Mouse (Mus musculus) heart, embryonic 14.5 days (tissue): ENCODE measurements around the gene Tnfrsf12a. TPM values are rescaled to one million over a fixed set of nuclear protein-coding genes. Genes with fewer than 3 reads are reported as not detected.
A peak's percentile ranks its signal among the peaks of the same experiment; 100 is the strongest.

Source experiments
- ATAC-seq: fragments of 200-750 bp; cut with Nextera tagmentation; 2 replicates; pipeline ENCODE4 v1.8.0; 2017; ENCODE audit warnings: low read depth, moderate TSS enrichment; ENCODE audit not compliant: insufficient number of reproducible peaks, insufficient read depth, low FRiP score
- H3K27ac ChIP-seq, 2 experiments: fragments of 200-500 bp in 1 of 2; fragments of 300-500 bp in 1 of 2; sonication (generic) in 1 of 2; replicated peaks in 1 of 2; 2 replicates each; pipeline ENCODE4 v1.5.1; 2012 to 2014; ENCODE audit warnings: low read depth in 2 of 2, low read length in 2 of 2, control low read depth in 1 of 2, mild to moderate bottlenecking in 1 of 2, mixed read lengths in 1 of 2; ENCODE audit not compliant: control insufficient read depth in 1 of 2, insufficient read depth in 1 of 2
- H3K27me3 ChIP-seq: fragments of 300-500 bp; sonication (generic); 2 replicates; pipeline ENCODE4 v1.6.1; 2014; ENCODE audit warnings: mild to moderate bottlenecking, low read length, control low read depth; ENCODE audit not compliant: control insufficient read depth, insufficient read depth
- H3K36me3 ChIP-seq: fragments of 300-500 bp; sonication (generic); 2 replicates; pipeline ENCODE4 v1.6.1; 2014; ENCODE audit warnings: mild to moderate bottlenecking, control low read depth, low read length, mixed read lengths; ENCODE audit not compliant: control insufficient read depth, insufficient read depth
- H3K4me1 ChIP-seq, 2 experiments: fragments of 200-500 bp in 1 of 2; fragments of 300-500 bp in 1 of 2; sonication (generic) in 1 of 2; 2 replicates each; pipeline ENCODE4 v1.6.1; 2012 to 2014; ENCODE audit warnings: low read length in 2 of 2, control low read depth in 1 of 2, mixed read lengths in 1 of 2; ENCODE audit not compliant: control insufficient read depth in 2 of 2, insufficient read depth in 2 of 2
- H3K4me2 ChIP-seq: fragments of 300-500 bp; sonication (generic); 2 replicates; pipeline ENCODE4 v1.6.1; 2014; ENCODE audit warnings: mild to moderate bottlenecking, low read length
- H3K4me3 ChIP-seq, 2 experiments: fragments of 200-500 bp in 1 of 2; fragments of 300-500 bp in 1 of 2; sonication (generic) in 1 of 2; 2 replicates each; pipeline ENCODE4 v1.5.1; 2012 to 2014; ENCODE audit warnings: low read length in 2 of 2, mild to moderate bottlenecking in 2 of 2, control low read depth in 1 of 2, low read depth in 1 of 2, moderate library complexity in 1 of 2; ENCODE audit not compliant: control insufficient read depth in 1 of 2, insufficient read depth in 1 of 2
- H3K9ac ChIP-seq: fragments of 300-500 bp; sonication (generic); 2 replicates; pipeline ENCODE4 v1.6.1; 2014; ENCODE audit warnings: mild to moderate bottlenecking, low read length
- H3K9me3 ChIP-seq: fragments of 300-500 bp; sonication (generic); 2 replicates; pipeline ENCODE4 v1.6.1; 2016; ENCODE audit warnings: low read length, control low read depth; ENCODE audit not compliant: control insufficient read depth
- WGBS: fragments of 180-500 bp; shearing (Covaris S2); extraction: QIAGEN DNeasy Blood & Tissue Kit; methylation state at CpG from one replicate; pipeline ENCODE4 v1.1.7; 2014; 5-methylcytosine and 5-hydroxymethylcytosine counted together
- polyA plus RNA-seq: library from polyadenylated mRNA; unstranded; fragments of >200 nt; fragmentation: Nextera tagmentation; extraction: Ambion mirVana; gene quantifications from 2 replicates; pipeline ENCODE4 v1.2.1, GENCODE M21; 2014

The Tnfrsf12a gene
- polyA plus RNA-seq, 1 experiment from 2014 or later: 114 TPM

DNA sequence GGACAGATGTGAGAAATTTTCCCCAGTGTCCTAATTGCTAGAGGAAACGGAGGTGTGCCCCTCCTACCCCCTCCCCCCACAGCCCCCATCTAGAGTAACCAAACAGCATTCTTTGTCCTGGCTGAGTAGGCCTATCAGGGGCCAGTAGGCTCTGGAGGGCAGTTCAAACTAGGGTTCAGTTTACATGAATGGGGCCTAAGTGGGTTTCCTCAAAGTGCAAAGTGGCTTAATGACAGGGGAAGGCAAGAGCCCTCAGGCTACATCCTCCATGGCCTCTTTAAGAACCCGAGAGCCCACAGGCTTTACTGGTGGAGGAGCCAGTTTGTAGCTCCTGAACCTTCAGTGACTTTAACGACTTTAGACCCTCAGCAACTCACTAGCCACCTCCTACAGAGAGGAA is 18.5 kb upstream of the Tnfrsf12a start:
- no peak overlapping the region for H3K9ac ChIP-seq
- H3K9me3 ChIP-seq: no peaks in the 10 kb centered on the region
- H3K36me3 ChIP-seq: no peaks in the 10 kb centered on the region
- no peak for ATAC-seq
- H3K4me2 ChIP-seq: no peak overlapping the region
- 21% methylated on average over 3 of the region's 3 CpGs for WGBS
- peaks cover 34% of the 10 kb centered on the region for H3K27me3 ChIP-seq
- H3K4me3 ChIP-seq: no peak overlapping the region
- no peak overlapping the region for H3K27ac ChIP-seq
- peaks cover 2 to 6% of the 10 kb centered on the region in 2 experiments; a peak in 2 of 4 replicates for H3K4me1 ChIP-seq

DNA sequence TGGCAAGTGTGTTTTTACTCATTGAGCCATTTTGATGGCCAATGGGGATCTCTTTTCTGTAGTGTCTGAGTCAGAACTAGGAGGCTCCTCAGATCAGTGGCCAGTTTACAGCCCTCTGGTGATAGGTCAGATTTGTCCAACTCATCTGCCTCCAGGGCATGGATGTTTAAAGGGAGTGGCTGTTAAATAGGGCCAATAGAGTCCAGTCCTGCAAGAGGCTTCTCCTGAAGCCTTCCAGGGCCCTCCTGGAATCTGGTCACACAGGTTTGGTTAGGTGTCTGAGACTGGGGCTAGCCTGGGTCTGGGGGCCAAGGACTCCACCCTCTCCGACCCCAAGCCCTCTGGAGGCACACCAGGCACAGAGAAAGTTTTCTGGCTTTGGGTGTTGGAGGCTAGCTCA is 17.2 kb upstream of the Tnfrsf12a start:
- no peak overlapping the region for H3K27ac ChIP-seq
- no peaks in the 10 kb centered on the region for H3K36me3 ChIP-seq
- 75% methylated on average over 1 of the region's 1 CpGs for WGBS
- H3K4me2 ChIP-seq: no peak overlapping the region
- no peak overlapping the region for H3K9ac ChIP-seq
- peaks cover 31% of the 10 kb centered on the region for H3K27me3 ChIP-seq
- no peak for ATAC-seq
- H3K4me3 ChIP-seq: no peak overlapping the region
- peaks cover 2 to 6% of the 10 kb centered on the region in 2 experiments; a peak in 2 of 4 replicates for H3K4me1 ChIP-seq
- H3K9me3 ChIP-seq: no peaks in the 10 kb centered on the region

DNA sequence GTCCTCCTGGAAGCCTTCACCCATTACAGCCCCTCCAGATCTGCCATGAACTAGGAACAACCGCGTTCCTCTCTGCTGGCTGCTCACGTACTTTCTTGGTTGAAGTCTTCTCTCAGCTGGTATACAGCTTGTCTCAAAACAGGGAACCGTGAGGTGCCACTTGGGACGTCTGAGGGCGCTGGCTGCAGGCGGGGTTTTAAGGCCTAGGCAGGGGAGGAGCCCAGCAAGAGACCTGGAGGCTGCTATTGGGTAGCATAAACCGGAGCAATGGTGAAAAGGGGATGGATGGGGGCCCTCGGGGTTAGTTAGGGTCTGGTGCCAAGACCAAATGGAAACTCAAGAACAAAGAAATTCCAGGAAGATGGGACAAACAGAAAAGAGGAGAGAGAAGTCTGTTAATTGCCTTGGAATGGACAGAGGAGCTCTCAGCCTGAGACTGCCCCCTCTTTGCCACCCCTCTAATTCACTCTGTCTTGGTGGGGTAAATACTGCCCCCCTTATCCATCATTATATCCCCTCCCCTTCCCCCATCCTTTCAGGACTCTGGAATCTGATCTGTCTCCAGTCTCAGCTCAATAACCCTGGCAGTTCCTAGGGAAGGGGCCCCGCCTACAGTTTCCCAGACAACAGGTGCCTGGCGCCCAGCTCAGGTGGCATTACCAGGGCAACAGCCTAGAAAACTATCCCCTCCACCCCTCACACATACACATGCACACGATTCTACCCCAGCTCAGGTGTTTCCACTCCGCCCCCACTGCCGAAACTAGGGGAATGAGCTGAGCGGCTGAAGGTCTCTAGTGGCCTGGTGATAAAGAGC is 6.8 kb upstream of the Tnfrsf12a start, which contains the start of gene Cldn9:
Gene Cldn9, minus strand, starts transcription at position 171 of the 817 bp plus-strand sequence.
- H3K27ac ChIP-seq: no peak within 1 kb of the TSS
- peaks cover 63% of the 10 kb centered on the region for H3K27me3 ChIP-seq
- H3K4me1 ChIP-seq: peaks cover 5 to 6% of the 10 kb centered on the region in 2 experiments; a peak in 2 of 4 replicates
- H3K9ac ChIP-seq: no peak within 1 kb of the TSS
- no peaks in the 10 kb centered on the region for H3K36me3 ChIP-seq
- 26% methylated on average over 15 of the region's 15 CpGs for WGBS
- no peak for ATAC-seq
- H3K9me3 ChIP-seq: no peaks in the 10 kb centered on the region
- H3K4me3 ChIP-seq: no peak within 1 kb of the TSS
- H3K4me2 ChIP-seq: no peak within 1 kb of the TSS

DNA sequence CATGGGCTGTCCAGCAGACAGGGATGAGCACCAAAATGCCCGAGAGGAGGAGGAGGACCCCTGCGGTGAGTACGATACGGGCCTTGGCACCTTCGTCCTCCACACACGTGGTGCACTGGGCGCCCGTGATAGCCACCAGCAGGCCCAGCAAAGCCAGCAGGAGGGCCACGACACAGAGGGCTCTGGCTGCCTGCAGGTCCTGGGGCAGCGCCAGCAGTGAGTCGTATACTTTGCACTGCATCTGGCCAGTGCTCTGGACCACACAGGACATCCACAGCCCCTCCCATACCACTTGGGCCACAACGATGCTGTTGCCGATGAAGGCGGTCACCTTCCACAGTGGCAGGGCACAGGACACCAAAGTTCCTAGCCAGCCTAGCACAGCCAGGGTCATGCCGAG is 6.0 kb upstream of the Tnfrsf12a start:
- 0 out of 2 replicates have a peak, but pooled peaks have one; percentile 27 for ATAC-seq
- no peaks in the 10 kb centered on the region for H3K9me3 ChIP-seq
- H3K27ac ChIP-seq: no peak overlapping the region
- H3K4me3 ChIP-seq: no peak overlapping the region
- 18% methylated on average over 15 of the region's 15 CpGs for WGBS
- no peak overlapping the region for H3K4me2 ChIP-seq
- H3K4me1 ChIP-seq: peaks cover 5 to 6% of the 10 kb centered on the region in 2 experiments; a peak in 2 of 4 replicates
- H3K27me3 ChIP-seq: peaks cover 72% of the 10 kb centered on the region
- no peaks in the 10 kb centered on the region for H3K36me3 ChIP-seq
- H3K9ac ChIP-seq: no peak overlapping the region

DNA sequence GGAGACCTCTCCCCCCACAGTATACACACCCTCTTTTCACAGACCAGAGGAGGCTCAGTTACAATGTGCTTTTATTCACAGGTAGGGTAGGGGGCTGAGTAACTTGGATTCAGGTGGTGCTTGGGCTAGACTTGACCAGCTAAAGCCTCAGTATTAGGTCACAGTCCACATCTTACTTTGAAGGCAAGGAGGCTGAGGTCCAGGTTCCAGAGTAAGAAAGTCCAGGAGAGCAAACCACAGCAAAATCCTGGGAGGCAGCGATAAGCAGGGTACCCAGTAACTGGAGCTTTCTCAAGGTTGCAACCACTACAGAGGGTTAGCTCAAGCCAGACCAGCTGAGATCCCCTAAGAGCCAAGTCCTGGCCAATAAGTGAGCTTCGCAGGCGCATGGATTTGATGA is 5.3 kb upstream of the Tnfrsf12a start:
- Histone ChIP-seq H3K4me3 (no peak overlapping the region), H3K9me3 (no peaks in the 10 kb centered on the region), H3K4me2 (no peak overlapping the region), H3K9ac (no peak overlapping the region), H3K4me1 (peaks cover 5 to 9% of the 10 kb centered on the region in 2 experiments; a peak in 2 of 4 replicates), H3K36me3 (no peaks in the 10 kb centered on the region), H3K27ac (no peak overlapping the region), H3K27me3 (peaks cover 77% of the 10 kb centered on the region)
- no peak for ATAC-seq
- WGBS: 53% methylated on average over 3 of the region's 3 CpGs

DNA sequence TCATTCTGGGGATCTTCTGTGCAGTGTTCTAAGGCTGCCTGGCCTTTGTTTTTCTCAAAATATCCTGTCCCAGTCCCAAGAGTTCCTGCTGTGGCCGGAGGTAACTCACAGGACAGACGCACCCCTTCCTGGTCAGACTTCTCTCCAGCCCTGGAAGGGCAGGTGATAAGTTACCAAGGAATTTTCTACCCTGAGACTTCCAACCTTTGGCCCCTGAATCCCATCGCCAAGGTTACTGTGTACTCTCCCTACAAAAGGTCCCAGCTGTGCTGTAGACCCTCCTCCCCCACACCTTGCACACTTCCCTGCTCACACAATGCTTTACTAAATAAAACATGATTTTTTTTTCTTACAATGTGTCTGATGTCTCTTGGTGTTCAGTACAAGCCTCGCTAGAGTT is 4.8 kb upstream of the Tnfrsf12a start:
- Histone ChIP-seq H3K4me2 (no peak overlapping the region), H3K4me3 (no peak overlapping the region), H3K9ac (no peak overlapping the region), H3K4me1 (peaks cover 5 to 11% of the 10 kb centered on the region in 2 experiments; a peak in 2 of 4 replicates), H3K9me3 (no peaks in the 10 kb centered on the region), H3K27me3 (peaks cover 77% of the 10 kb centered on the region), H3K27ac (no peak overlapping the region), H3K36me3 (no peaks in the 10 kb centered on the region)
- ATAC-seq: no peak
- 43% methylated on average over 4 of the region's 4 CpGs for WGBS

DNA sequence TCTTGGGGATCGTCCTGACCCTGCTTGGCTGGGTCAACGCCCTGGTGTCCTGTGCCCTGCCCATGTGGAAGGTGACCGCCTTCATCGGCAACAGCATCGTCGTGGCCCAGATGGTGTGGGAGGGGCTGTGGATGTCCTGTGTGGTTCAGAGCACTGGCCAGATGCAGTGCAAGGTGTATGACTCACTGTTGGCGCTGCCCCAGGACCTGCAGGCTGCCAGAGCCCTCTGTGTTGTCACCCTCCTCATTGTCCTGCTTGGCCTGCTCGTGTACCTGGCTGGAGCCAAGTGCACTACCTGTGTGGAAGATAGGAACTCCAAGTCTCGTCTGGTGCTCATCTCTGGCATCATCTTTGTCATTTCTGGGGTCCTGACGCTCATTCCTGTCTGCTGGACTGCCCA is 3.8 kb upstream of the Tnfrsf12a start:
- H3K36me3 ChIP-seq: no peaks in the 10 kb centered on the region
- WGBS: 63% methylated on average over 10 of the region's 10 CpGs
- no peak overlapping the region for H3K27ac ChIP-seq
- H3K4me2 ChIP-seq: no peak overlapping the region
- no peak for ATAC-seq
- no peak overlapping the region for H3K4me3 ChIP-seq
- H3K9me3 ChIP-seq: no peaks in the 10 kb centered on the region
- H3K4me1 ChIP-seq: peaks cover 5 to 15% of the 10 kb centered on the region in 2 experiments; a peak in 3 of 4 replicates
- peaks cover 77% of the 10 kb centered on the region for H3K27me3 ChIP-seq
- no peak overlapping the region for H3K9ac ChIP-seq
